Mouse (Mus musculus): ENCODE measurements around the gene Gm26657. TPM values are rescaled to one million over a fixed set of nuclear protein-coding genes. Genes with fewer than 3 reads are reported as not detected.

The Gm26657 gene
- polyA plus RNA-seq, 1 experiment from 2014 or later = not detected

DNA sequence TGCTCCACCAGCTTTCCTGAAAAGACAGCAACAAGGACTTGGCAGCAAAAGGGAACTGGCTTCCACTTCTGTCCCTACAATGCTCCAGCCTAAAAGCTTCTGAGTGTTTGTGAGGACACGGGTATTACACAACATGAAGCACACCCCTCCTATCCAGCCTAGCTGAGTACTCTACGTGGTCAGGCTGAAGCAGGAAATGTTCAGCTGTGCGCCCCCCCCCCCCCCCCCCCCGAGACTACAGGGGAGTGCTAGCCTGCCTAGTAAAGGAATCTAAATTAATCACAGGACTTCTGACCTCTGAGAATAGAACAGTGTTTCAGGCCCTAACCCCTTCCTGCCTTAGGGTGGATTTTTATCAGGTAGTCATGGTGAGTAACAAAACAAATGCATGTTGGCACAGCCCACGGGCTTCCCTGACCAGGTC is 28.0 kb downstream of the Gm26657 start:
- no peak overlapping the region for H3K4me3 ChIP-seq (replicated peaks)
- H3K9me3 ChIP-seq (replicated peaks) = no peaks in the 10 kb centered on the region
- 45% methylated on average over 5 of the region's 5 CpGs for WGBS (ENCODE audit: insufficient replicate concordance)
- H3K4me2 ChIP-seq = no peak overlapping the region
- ATAC-seq (ENCODE audit: insufficient read depth) = no peak
- no peak overlapping the region for H3K27ac ChIP-seq (replicated peaks)
- H3K36me3 ChIP-seq (replicated peaks) = peaks cover 88% of the 10 kb centered on the region
- H3K27me3 ChIP-seq = no peaks in the 10 kb centered on the region
- H3K9ac ChIP-seq = no peak overlapping the region
- H3K4me1 ChIP-seq (replicated peaks) = no peaks in the 10 kb centered on the region

DNA sequence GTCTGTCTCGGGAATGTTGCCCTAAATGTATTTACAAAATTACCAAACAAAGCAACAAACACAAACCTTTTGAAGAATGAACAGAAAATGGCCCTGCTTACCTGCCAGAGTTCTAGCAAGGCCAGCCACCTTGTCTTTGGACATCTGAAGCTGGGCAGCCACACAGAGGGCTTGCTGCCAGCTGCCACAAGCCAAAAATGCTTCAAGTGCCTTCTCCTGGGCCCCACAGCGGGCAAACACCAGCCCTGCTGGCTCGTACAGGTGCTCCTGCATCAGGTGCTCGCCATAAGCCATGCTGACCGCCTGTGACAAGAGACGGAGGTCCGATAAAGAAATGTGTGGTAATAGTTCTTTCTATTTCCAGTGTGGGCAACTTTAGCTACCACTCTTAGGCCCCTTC is 29.0 kb downstream of the Gm26657 start:
- Histone ChIP-seq H3K4me1 (replicated peaks) (no peaks in the 10 kb centered on the region), H3K9me3 (replicated peaks) (no peaks in the 10 kb centered on the region), H3K27me3 (no peaks in the 10 kb centered on the region), H3K36me3 (replicated peaks) (peaks cover 93% of the 10 kb centered on the region), H3K4me2 (no peak overlapping the region), H3K4me3 (replicated peaks) (no peak overlapping the region), H3K27ac (replicated peaks) (no peak overlapping the region), H3K9ac (no peak overlapping the region)
- WGBS (ENCODE audit: insufficient replicate concordance) = 73% methylated on average over 7 of the region's 7 CpGs
- ATAC-seq (ENCODE audit: insufficient read depth) = no peak

DNA sequence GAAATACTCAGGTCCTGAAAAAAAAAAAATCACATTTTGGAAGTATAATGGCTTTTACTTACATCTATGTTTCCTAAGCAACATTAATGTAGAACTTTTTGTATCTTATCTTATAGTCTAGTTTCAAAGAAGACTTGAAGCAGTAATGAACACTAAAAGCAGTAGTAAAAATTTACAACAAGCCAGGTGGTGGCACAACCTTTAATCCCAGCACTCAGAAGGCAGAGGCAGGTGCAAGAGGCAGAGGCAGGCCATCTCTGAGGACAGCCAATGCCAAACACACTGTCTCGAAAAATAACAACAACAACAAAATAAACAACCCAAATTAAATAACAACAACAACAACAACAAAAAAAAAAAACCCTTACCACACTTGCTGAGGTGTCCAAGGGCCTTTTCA is 31.2 kb downstream of the Gm26657 start:
- ATAC-seq (ENCODE audit: insufficient read depth) = no peak
- Histone ChIP-seq H3K36me3 (replicated peaks) (peaks cover 89% of the 10 kb centered on the region), H3K4me3 (replicated peaks) (no peak overlapping the region)

More for the DNA sequence above, 31.2 kb downstream of the Gm26657 start:
- Histone ChIP-seq H3K27me3 (no peaks in the 10 kb centered on the region), H3K4me2 (no peak overlapping the region), H3K27ac (replicated peaks) (no peak overlapping the region), H3K9me3 (replicated peaks) (no peaks in the 10 kb centered on the region), H3K4me1 (replicated peaks) (no peaks in the 10 kb centered on the region), H3K9ac (no peak overlapping the region)
- 47% methylated on average over 1 of the region's 1 CpGs for WGBS (ENCODE audit: insufficient replicate concordance)

Other genes starting within 250 kb of the Gm26657 start
- gene Actl7b, start 1.4 kb downstream of the Gm26657 start, polyA plus RNA-seq (2015; fragmentation: Nextera tagmentation; extraction: Ambion mirVana) = not detected in 2 replicates
- gene Actl7a, start 3.3 kb downstream of the Gm26657 start, polyA plus RNA-seq (2015; fragmentation: Nextera tagmentation; extraction: Ambion mirVana) = not detected in 2 replicates
- gene Elp1, start 62.3 kb downstream of the Gm26657 start, polyA plus RNA-seq (2015; fragmentation: Nextera tagmentation; extraction: Ambion mirVana) = 11.6 TPM in 2 replicates
- 4.1 and 4.8 TPM in 2 replicates for gene Fam206a, start 62.3 kb downstream of the Gm26657 start, polyA plus RNA-seq (2015; fragmentation: Nextera tagmentation; extraction: Ambion mirVana)
- 6.7 and 8.0 TPM in 2 replicates for gene Ctnnal1, start 125.1 kb downstream of the Gm26657 start, polyA plus RNA-seq (2015; fragmentation: Nextera tagmentation; extraction: Ambion mirVana)
- 2.8 and 3.1 TPM in 2 replicates for gene Tmem245, start 207.4 kb downstream of the Gm26657 start, polyA plus RNA-seq (2015; fragmentation: Nextera tagmentation; extraction: Ambion mirVana)